Mouse (Mus musculus): ENCODE measurements around the gene Nedd9.

- TF ChIP-seq CTCF (IDR thresholded peaks at IDR 0.05 in 2 of 3, conservative IDR thresholded peaks at IDR 0.05 in 1 of 3; ENCODE audit: control insufficient read depth in 1 of 3, insufficient read depth in 1 of 3, low read depth in 2 of 3, low read length in 3 of 3, poor library complexity in 1 of 3, severe bottlenecking in 1 of 3), result no peak
- no peak for TF ChIP-seq MAX (IDR thresholded peaks at IDR 0.05; ENCODE audit: low read length)
- TF ChIP-seq POLR2A (IDR thresholded peaks at IDR 0.05; ENCODE audit: control insufficient read depth in 1 of 2, insufficient read depth in 1 of 2, low read depth in 1 of 2, low read length in 2 of 2, poor library complexity in 1 of 2), result no peak
- no peak for TF ChIP-seq NELFE (IDR thresholded peaks at IDR 0.05; ENCODE audit: low read depth, low read length)
- TF ChIP-seq ZC3H11A (IDR thresholded peaks at IDR 0.05; ENCODE audit: low read depth, low read length), result no peak
- no peak for TF ChIP-seq ELF1 (IDR thresholded peaks at IDR 0.05; ENCODE audit: low read depth, low read length)
- TF ChIP-seq EP300 (IDR thresholded peaks at IDR 0.05; ENCODE audit: low read depth in 1 of 2, low read length in 2 of 2), result no peak
- TF ChIP-seq GATA1 (IDR thresholded peaks at IDR 0.05; ENCODE audit: low read depth, low read length), result no peak
- TF ChIP-seq ZNF384 (IDR thresholded peaks at IDR 0.05; ENCODE audit: low read depth, low read length), result no peak
- no peak for TF ChIP-seq USF2 (IDR thresholded peaks at IDR 0.05; ENCODE audit: borderline replicate concordance in 1 of 2, insufficient read depth in 1 of 2, low read depth in 1 of 2, low read length in 2 of 2)
- no peak for TF ChIP-seq GABPA (IDR thresholded peaks at IDR 0.05; ENCODE audit: low read depth, low read length)
- no peak for TF ChIP-seq SMC3 (IDR thresholded peaks at IDR 0.05; ENCODE audit: low read depth, low read length)
- no peak for TF ChIP-seq NRF1 (IDR thresholded peaks at IDR 0.05; ENCODE audit: insufficient read depth, low read depth, low read length, poor library complexity, severe bottlenecking)
- TF ChIP-seq UBTF (IDR thresholded peaks at IDR 0.05; ENCODE audit: borderline replicate concordance, insufficient read depth, low read depth, low read length), result no peak
Measured at GRCm38 (mm10) chr13:41491522-41491921, 4.4 kb upstream of the Nedd9 start.
